Mouse (Mus musculus): ENCODE data around the gene Maml2. TPM values are rescaled to one million over a fixed set of nuclear protein-coding genes. Genes with fewer than 3 reads are reported as not detected.

Maml2 gene
- total and polyA plus RNA-seq, 2 experiments from 2014 or later = 11.4 to 11.6 TPM

DNA sequence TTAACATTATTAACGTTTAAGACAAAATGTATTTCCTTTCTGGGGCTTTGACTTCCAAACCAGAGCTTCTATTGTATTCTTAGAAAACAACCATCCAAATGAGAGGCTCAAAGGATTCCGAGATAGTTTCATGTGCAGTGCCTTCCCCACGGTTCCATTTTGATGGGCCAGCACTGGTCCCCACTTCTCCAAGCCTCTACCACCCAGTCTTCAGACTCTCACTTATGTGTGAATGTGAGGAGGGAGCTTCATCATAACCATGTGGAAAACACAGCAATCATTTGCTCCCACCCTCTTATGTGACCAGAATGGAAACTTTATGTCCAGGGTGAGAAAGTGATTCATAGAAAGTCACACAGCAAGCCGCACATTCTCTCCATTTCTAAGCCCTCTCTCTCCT is 354.1 kb downstream of the Maml2 start:
- 43% methylated on average over 4 of the region's 4 CpGs for WGBS

DNA sequence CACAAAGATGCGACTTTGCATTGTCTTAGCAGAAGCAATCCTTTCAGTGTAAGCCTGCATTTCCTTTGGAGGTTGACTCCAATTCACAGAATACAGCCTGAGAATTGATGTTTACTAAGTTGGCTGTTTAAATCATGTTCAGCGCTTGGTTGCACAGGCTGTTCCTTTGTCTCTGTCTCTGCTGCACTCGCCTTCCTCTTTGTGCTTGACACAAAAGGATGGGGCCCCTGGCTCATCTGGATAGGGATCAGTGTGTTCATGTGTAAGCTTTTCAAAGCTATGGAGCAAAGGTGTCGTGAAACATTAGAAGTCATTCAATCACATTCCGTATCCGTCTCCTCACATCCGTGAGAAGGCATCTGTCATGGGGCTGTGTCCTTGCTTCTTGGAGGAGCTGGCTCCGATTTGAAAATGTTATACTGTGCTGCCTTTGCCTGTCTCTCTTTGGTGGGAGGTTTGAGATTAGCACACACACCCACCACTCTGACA is 354.7 kb downstream of the Maml2 start:
- H3K9ac ChIP-seq (replicated peaks; ENCODE audit: low read length) = no peak overlapping the region
- no peaks in the 10 kb centered on the region for H3K27me3 ChIP-seq (ENCODE audit: insufficient read depth, low read length)
- H3K27ac ChIP-seq = peak overlapping the region; percentile 41
- WGBS = 20% methylated on average over 8 of the region's 8 CpGs
- no peak for TF ChIP-seq CTCF (IDR thresholded peaks at IDR 0.05; ENCODE audit: low read depth)
- H3K4me3 ChIP-seq (ENCODE audit: low read length) = no peak overlapping the region
- H3K4me2 ChIP-seq (ENCODE audit: low read depth, low read length) = peak overlapping the region; percentile 1; the same call in 1 of the 2 replicates
- no peaks in the 10 kb centered on the region for H3K9me3 ChIP-seq (ENCODE audit: low read length)
- H3K4me1 ChIP-seq (ENCODE audit: insufficient read depth, low read length) = no peaks in the 10 kb centered on the region
- ATAC-seq (peak; percentile 78), DNase-seq (ENCODE audit: low spot score) (peak; percentile 57)
- no peaks in the 10 kb centered on the region for H3K36me3 ChIP-seq (ENCODE audit: insufficient read depth, low read length)

More for the DNA sequence above, 354.1 kb downstream of the Maml2 start:
- no peak for TF ChIP-seq CTCF (IDR thresholded peaks at IDR 0.05; ENCODE audit: low read depth)
- no peak overlapping the region for H3K4me2 ChIP-seq (ENCODE audit: low read depth, low read length)
- DNase-seq (ENCODE audit: low spot score) (no peak), ATAC-seq (no peak)
- H3K4me3 ChIP-seq (ENCODE audit: low read length) = no peak overlapping the region
- no peaks in the 10 kb centered on the region for H3K27me3 ChIP-seq (ENCODE audit: insufficient read depth, low read length)
- no peaks in the 10 kb centered on the region for H3K9me3 ChIP-seq (ENCODE audit: low read length)
- H3K9ac ChIP-seq (replicated peaks; ENCODE audit: low read length) = no peak overlapping the region
- no peaks in the 10 kb centered on the region for H3K36me3 ChIP-seq (ENCODE audit: insufficient read depth, low read length)
- no peaks in the 10 kb centered on the region for H3K4me1 ChIP-seq (ENCODE audit: insufficient read depth, low read length)
- H3K27ac ChIP-seq = peak overlapping the region; percentile 41

DNA sequence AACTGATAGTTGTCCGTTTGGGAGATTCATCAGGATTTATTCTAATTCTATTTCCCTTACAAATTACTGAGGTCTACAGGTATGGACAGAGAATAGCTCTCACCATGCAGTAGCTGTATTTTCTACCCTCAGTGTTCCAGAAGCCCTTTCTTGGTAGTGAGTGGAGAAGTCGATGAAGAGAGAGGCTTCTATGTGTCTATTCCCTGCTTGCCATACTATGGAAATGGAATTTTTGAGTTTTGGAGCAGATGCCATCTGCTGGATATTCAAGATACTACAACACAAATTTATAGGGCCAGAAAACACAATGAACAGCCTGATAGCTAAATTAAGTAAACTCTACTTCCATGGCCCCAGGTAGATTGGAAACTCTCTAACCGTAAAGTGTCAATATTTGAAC is 355.2 kb downstream of the Maml2 start:
- Histone ChIP-seq H3K27me3 (ENCODE audit: insufficient read depth, low read length) (no peaks in the 10 kb centered on the region), H3K27ac (peak overlapping the region; percentile 41; the same call in 1 of the 2 replicates), H3K36me3 (ENCODE audit: insufficient read depth, low read length) (no peaks in the 10 kb centered on the region), H3K4me2 (ENCODE audit: low read depth, low read length) (peak overlapping the region; percentile 1; the same call in 1 of the 2 replicates), H3K9ac (replicated peaks; ENCODE audit: low read length) (no peak overlapping the region), H3K9me3 (ENCODE audit: low read length) (no peaks in the 10 kb centered on the region), H3K4me3 (ENCODE audit: low read length) (no peak overlapping the region), H3K4me1 (ENCODE audit: insufficient read depth, low read length) (no peaks in the 10 kb centered on the region)
- 25% methylated on average over 3 of the region's 3 CpGs for WGBS
- peak; percentile 65 for ATAC-seq
- TF ChIP-seq CTCF (IDR thresholded peaks at IDR 0.05; ENCODE audit: low read depth) = peak; percentile 75
- peak; percentile 79 for DNase-seq (ENCODE audit: low spot score)

DNA sequence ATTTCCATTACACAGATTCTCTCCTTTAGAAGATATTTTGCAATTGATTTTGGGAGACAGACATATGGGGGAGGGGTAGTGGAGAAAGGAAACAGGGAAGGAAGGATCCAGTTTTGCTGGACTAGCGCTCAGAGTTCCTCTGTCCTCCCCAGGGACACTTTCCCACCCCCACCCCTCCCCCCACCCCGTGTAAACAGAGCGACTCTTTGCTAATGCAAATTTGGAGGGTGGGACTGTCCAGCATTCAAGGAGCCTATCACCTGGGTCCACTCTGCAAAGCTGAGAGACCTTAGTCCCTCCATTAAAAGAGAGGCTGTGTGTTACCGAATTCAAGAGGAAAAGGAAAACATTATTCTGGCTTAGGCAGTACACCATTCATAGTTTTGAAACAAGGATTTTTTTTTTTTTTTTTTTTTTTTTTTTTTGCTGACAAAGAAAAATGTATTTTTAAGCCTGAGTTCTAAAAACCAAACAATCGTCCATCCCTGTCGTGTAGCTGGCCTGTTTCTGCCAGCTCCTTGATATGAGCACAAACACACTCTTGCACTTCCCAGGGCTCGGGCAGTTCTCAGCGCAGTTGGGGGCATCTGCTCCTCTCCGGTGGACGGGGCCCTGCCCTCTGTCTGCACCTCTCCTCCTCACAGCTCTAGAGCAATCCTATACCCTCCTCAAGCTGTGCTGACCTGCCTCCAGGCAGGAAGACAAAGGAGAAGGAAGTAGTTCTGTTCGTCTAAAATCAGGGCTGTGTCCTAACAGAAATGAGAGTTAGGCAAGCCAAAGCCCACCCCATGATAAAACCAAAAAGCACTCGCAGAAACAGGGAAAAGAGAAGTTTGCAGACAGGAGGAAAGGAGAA is 364.2 kb downstream of the Maml2 start:
- DNase-seq (ENCODE audit: low spot score) (no peak), ATAC-seq (peak; percentile 45; the same call in 1 of the 2 replicates)
- Histone ChIP-seq H3K4me1 (ENCODE audit: insufficient read depth, low read length) (peaks cover 9% of the 10 kb centered on the region), H3K27me3 (ENCODE audit: insufficient read depth, low read length) (no peaks in the 10 kb centered on the region), H3K9me3 (ENCODE audit: low read length) (no peaks in the 10 kb centered on the region), H3K27ac (peak overlapping the region; percentile 48; the same call in 1 of the 2 replicates), H3K4me3 (ENCODE audit: low read length) (no peak overlapping the region), H3K9ac (replicated peaks; ENCODE audit: low read length) (0 out of 2 replicates have a peak overlapping the region, but pooled peaks have one; percentile 13), H3K4me2 (ENCODE audit: low read depth, low read length) (peak overlapping the region; percentile 44), H3K36me3 (ENCODE audit: insufficient read depth, low read length) (no peaks in the 10 kb centered on the region)
- 3% methylated on average over 12 of the region's 12 CpGs for WGBS
- no peak for TF ChIP-seq CTCF (IDR thresholded peaks at IDR 0.05; ENCODE audit: low read depth)

DNA sequence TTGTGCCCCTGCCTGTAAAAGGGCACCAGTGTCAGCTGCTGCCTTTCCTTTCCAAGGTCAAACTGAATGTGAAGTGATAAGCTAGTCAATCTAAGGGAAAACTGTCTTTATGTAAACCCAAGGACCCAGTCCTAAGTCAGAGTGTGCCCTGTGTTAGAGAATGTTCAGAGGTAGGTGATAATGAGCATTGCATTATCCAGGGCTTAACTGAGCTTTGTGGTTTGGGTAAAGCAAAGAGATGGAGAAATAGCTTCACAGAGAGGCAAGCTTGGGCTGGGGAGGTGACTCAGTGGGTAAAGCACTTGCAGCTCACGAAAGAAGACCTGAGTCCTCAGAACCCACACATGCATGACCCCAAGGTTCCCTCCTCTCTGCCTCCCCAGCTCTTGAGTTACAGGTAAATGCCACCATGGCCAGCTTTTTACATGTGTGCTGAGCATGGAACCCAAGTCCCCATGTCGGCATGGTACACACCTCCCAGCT is 367.8 kb downstream of the Maml2 start:
- no peaks in the 10 kb centered on the region for H3K36me3 ChIP-seq (ENCODE audit: insufficient read depth, low read length)
- no peak overlapping the region for H3K9ac ChIP-seq (replicated peaks; ENCODE audit: low read length)
- H3K4me2 ChIP-seq (ENCODE audit: low read depth, low read length) = no peak overlapping the region
- 100% methylated on average over 2 of the region's 2 CpGs for WGBS
- no peak for DNase-seq (ENCODE audit: low spot score)
- no peak overlapping the region for H3K4me3 ChIP-seq (ENCODE audit: low read length)
- ATAC-seq = no peak
- H3K27ac ChIP-seq = no peak overlapping the region
- TF ChIP-seq CTCF (IDR thresholded peaks at IDR 0.05; ENCODE audit: low read depth) = no peak
- no peaks in the 10 kb centered on the region for H3K27me3 ChIP-seq (ENCODE audit: insufficient read depth, low read length)
- no peaks in the 10 kb centered on the region for H3K9me3 ChIP-seq (ENCODE audit: low read length)
- H3K4me1 ChIP-seq (ENCODE audit: insufficient read depth, low read length) = peaks cover 9% of the 10 kb centered on the region

DNA sequence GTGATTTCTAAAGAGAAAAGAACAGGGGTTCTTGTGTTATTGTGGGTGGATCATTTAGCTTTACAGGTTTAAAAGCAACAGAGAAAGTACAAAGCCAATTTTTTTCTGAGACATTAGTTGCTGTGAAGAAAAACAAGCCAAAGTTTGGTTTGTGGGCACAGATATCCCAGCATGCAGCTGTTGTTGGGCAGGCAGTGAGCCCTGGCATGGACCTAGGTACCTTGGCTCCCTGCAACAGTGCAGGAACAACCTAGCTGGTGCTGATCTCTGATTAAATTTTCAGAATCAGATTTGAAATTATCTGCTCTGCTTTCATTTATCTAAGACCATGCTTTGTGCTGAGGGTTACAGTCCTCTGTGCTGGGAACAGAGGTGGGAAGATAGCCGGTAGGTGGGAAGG is 370.2 kb downstream of the Maml2 start:
- H3K9me3 ChIP-seq (ENCODE audit: low read length) = no peaks in the 10 kb centered on the region
- no peak overlapping the region for H3K27ac ChIP-seq
- DNase-seq (ENCODE audit: low spot score) (no peak), ATAC-seq (no peak)
- no peak for TF ChIP-seq CTCF (IDR thresholded peaks at IDR 0.05; ENCODE audit: low read depth)
- no peaks in the 10 kb centered on the region for H3K4me1 ChIP-seq (ENCODE audit: insufficient read depth, low read length)
- 96% methylated on average over 1 of the region's 1 CpGs for WGBS
- no peaks in the 10 kb centered on the region for H3K36me3 ChIP-seq (ENCODE audit: insufficient read depth, low read length)
- no peaks in the 10 kb centered on the region for H3K27me3 ChIP-seq (ENCODE audit: insufficient read depth, low read length)
- no peak overlapping the region for H3K4me3 ChIP-seq (ENCODE audit: low read length)
- H3K4me2 ChIP-seq (ENCODE audit: low read depth, low read length) = no peak overlapping the region
- no peak overlapping the region for H3K9ac ChIP-seq (replicated peaks; ENCODE audit: low read length)

Measured in hindbrain, postnatal 0 days (tissue).